8 mouse cellular contexts compared by ENCODE assay signal in genomic region chr5:39076555-39077178, GRCm38 (mm10).
DNase-seq lines count a peak whose midpoint lies in the region; ATAC-seq and TF ChIP-seq lines count a peak whose summit lies in the region.
"Had no signal": no experiment of that assay in that cellular context is flagged by ENCODE, and none has a peak within 500 bp of the region (broad histone marks: within the 10 kb centered on the region; RNA-seq: fewer than 3 reads in every experiment).

No protein-coding gene starts in this region.

- peak; percentile 88 for ATAC-seq in forebrain, embryonic 15.5 days (replicated peaks)
- peak; percentile 85 for ATAC-seq in midbrain, embryonic 13.5 days

- no peaks in the 10 kb centered on the region for H3K9me3 ChIP-seq in forebrain, embryonic 15.5 days
- 0 out of 2 replicates have a peak, but pooled peaks cover 2% of the 10 kb centered on the region for H3K9me3 ChIP-seq in midbrain, embryonic 13.5 days

- H3K27ac ChIP-seq in cerebellum, adult 2 months (ENCODE audit: insufficient read depth, low read length) = peak overlapping the region; percentile 26
- peak overlapping the region; percentile 62 for H3K27ac ChIP-seq in forebrain, embryonic 15.5 days (replicated peaks)
- H3K27ac ChIP-seq in midbrain, embryonic 13.5 days = no peak overlapping the region
- H3K27ac ChIP-seq in layer of hippocampus, adult 2 months = no peak overlapping the region

- H3K27me3 ChIP-seq in cerebellum, adult 2 months (ENCODE audit: control insufficient read depth, insufficient read depth, low read length) = no peaks in the 10 kb centered on the region
- no peaks in the 10 kb centered on the region for H3K27me3 ChIP-seq in forebrain, embryonic 15.5 days
- no peaks in the 10 kb centered on the region for H3K27me3 ChIP-seq in midbrain, embryonic 13.5 days

- H3K4me3 ChIP-seq in cerebellum, adult 2 months (replicated peaks; ENCODE audit: insufficient read depth, low read depth, low read length) = no peak overlapping the region
- no peak overlapping the region for H3K4me3 ChIP-seq in forebrain, embryonic 15.5 days
- no peak overlapping the region for H3K4me3 ChIP-seq in midbrain, embryonic 13.5 days (replicated peaks)
- H3K4me3 ChIP-seq in layer of hippocampus, adult 2 months = no peak overlapping the region
- H3K4me3 ChIP-seq: erythroblast, embryonic 14.5 days had no signal

- no peaks in the 10 kb centered on the region for H3K36me3 ChIP-seq in forebrain, embryonic 15.5 days
- H3K36me3 ChIP-seq in midbrain, embryonic 13.5 days = no peaks in the 10 kb centered on the region

- 14% methylated on average over 11 of the region's 11 CpGs for WGBS in cerebellum, adult 2 months
- 25% methylated on average over 11 of the region's 11 CpGs for WGBS in forebrain, embryonic 15.5 days
- WGBS in midbrain, embryonic 13.5 days = 24% methylated on average over 11 of the region's 11 CpGs

- TF ChIP-seq POLR2A in cerebellum, adult 2 months (IDR thresholded peaks at IDR 0.05; ENCODE audit: borderline replicate concordance, insufficient read depth, low read length) = no peak

- H3K9ac ChIP-seq in forebrain, embryonic 15.5 days (replicated peaks) = no peak overlapping the region
- H3K9ac ChIP-seq in midbrain, embryonic 13.5 days (replicated peaks) = no peak overlapping the region

- H3K4me2 ChIP-seq in forebrain, embryonic 15.5 days (replicated peaks) = no peak overlapping the region
- no peak overlapping the region for H3K4me2 ChIP-seq in midbrain, embryonic 13.5 days (replicated peaks)

- no peak for TF ChIP-seq CTCF in cerebellum, adult 2 months (IDR thresholded peaks at IDR 0.05; ENCODE audit: borderline replicate concordance, insufficient read depth, low read depth, low read length)
- TF ChIP-seq CTCF in layer of hippocampus, adult 2 months (conservative IDR thresholded peaks at IDR 0.05) = no peak

- peaks cover 9% of the 10 kb centered on the region; the same call in 1 of the 2 replicates for H3K4me1 ChIP-seq in cerebellum, adult 2 months (ENCODE audit: control insufficient read depth, insufficient read depth, low read length)
- H3K4me1 ChIP-seq in forebrain, embryonic 15.5 days = peaks cover 7% of the 10 kb centered on the region
- H3K4me1 ChIP-seq in midbrain, embryonic 13.5 days (replicated peaks) = peaks cover 8% of the 10 kb centered on the region; the same call in 1 of the 2 replicates

- DNase-seq in ZHBTc4 (ENCODE audit: low read depth, low spot score) = peak; percentile 9
- peak; percentile 85 to 89 for DNase-seq in cerebellum, adult 2 months
- DNase-seq in adipocyte (ENCODE audit: low spot score) = no peak
- no peak for DNase-seq in T-cell, adult 2 months (ENCODE audit: low spot score)
- no peak for DNase-seq in layer of hippocampus, adult 2 months (ENCODE audit: low spot score in 2 of 2)

Comparison
In these comparisons a context has a peak if more than half of its experiments do, and no peak if none do; other contexts are left out.
1. DNase-seq: peak in ZHBTc4 (single experiment) and cerebellum, adult 2 months (2 of 2); none in adipocyte (single experiment), T-cell, adult 2 months (single experiment) and layer of hippocampus, adult 2 months (0 of 2).
2. H3K27ac ChIP-seq: peak in cerebellum, adult 2 months (single experiment) and forebrain, embryonic 15.5 days (single experiment); none in midbrain, embryonic 13.5 days (single experiment) and layer of hippocampus, adult 2 months (single experiment).